Mouse (Mus musculus) megakaryocyte-erythroid progenitor cell, adult 5-6 weeks (primary cell): ENCODE data around the gene Cpa1. TPM values are rescaled to one million over a fixed set of nuclear protein-coding genes. Genes with fewer than 3 reads are reported as not detected.

Source experiments
- total RNA-seq, 2 experiments: library from RNA; stranded (forward) in 1 of 2; stranded (reverse) in 1 of 2; fragments of 200-1000, 215-1000 nt in 1 of 2; fragments of >200 nt in 1 of 2; fragmentation: Nextera tagmentation in 1 of 2; gene quantifications; 2 replicates each; pipeline ENCODE4 v1.2.3; 2014 to 2017

Gene Cpa1
- total RNA-seq, 2 experiments from 2014 or later: not detected

Other genes starting within 250 kb of the Cpa1 start
- 28.3 and 46.1 TPM in 2 replicates for gene Zc3hc1, start 248.2 kb upstream of the Cpa1 start, total RNA-seq (2014; fragmentation: Nextera tagmentation)
- 41.6 and 50.0 TPM in 2 replicates for gene Zc3hc1, start 248.2 kb upstream of the Cpa1 start, total RNA-seq (2017)
- 27.3 and 29.0 TPM in 2 replicates for gene Klhdc10, start 237.3 kb upstream of the Cpa1 start, total RNA-seq (2014; fragmentation: Nextera tagmentation)
- gene Klhdc10, start 237.3 kb upstream of the Cpa1 start, total RNA-seq (2017): 45.0 and 48.6 TPM in 2 replicates
- gene Tmem209, start 129.4 kb upstream of the Cpa1 start, total RNA-seq (2014; fragmentation: Nextera tagmentation): 51.7 and 62.6 TPM in 2 replicates
- gene Tmem209, start 129.4 kb upstream of the Cpa1 start, total RNA-seq (2017): 35.8 and 46.2 TPM in 2 replicates
- not detected in 2 replicates for gene Ssmem1, start 129.4 kb upstream of the Cpa1 start, total RNA-seq (2014; fragmentation: Nextera tagmentation)
- gene Ssmem1, start 129.4 kb upstream of the Cpa1 start, total RNA-seq (2017): not detected in 2 replicates
- not detected in 2 replicates for gene Cpa2, start 97.6 kb upstream of the Cpa1 start, total RNA-seq (2014; fragmentation: Nextera tagmentation)
- not detected in 2 replicates for gene Cpa2, start 97.6 kb upstream of the Cpa1 start, total RNA-seq (2017)
- not detected in 2 replicates for gene Cpa4, start 70.8 kb upstream of the Cpa1 start, total RNA-seq (2014; fragmentation: Nextera tagmentation)
- not detected in 2 replicates for gene Cpa4, start 70.8 kb upstream of the Cpa1 start, total RNA-seq (2017)
- not detected in 2 replicates for gene Cpa5, start 28.2 kb upstream of the Cpa1 start, total RNA-seq (2014; fragmentation: Nextera tagmentation)
- not detected in 2 replicates for gene Cpa5, start 28.2 kb upstream of the Cpa1 start, total RNA-seq (2017)
- gene Cep41, start 54.5 kb downstream of the Cpa1 start, total RNA-seq (2014; fragmentation: Nextera tagmentation): 17.9 and 22.2 TPM in 2 replicates
- gene Cep41, start 54.5 kb downstream of the Cpa1 start, total RNA-seq (2017): 11.7 and 12.0 TPM in 2 replicates
- gene Mest, start 84.3 kb downstream of the Cpa1 start, total RNA-seq (2014; fragmentation: Nextera tagmentation): not detected in 2 replicates
- gene Mest, start 84.3 kb downstream of the Cpa1 start, total RNA-seq (2017): 0.94 TPM in 1 of 2 replicates, not detected in the other